Mouse (Mus musculus): ENCODE results near the gene Majin. TPM values are rescaled to one million over a fixed set of nuclear protein-coding genes. Genes with fewer than 3 reads are reported as not detected.

Gene Majin
- total RNA-seq (2023), result under 1 TPM in 1 of 2 experiments, not detected in 1; 0.67 TPM

GRCm38 (mm10) chr19:6184131-6184530, at the start of gene Majin:
TSS of gene Majin (plus strand) at chr19:6184388.

GRCm38 (mm10) chr19:6140678-6141393, 43.4 kb upstream of the Majin start, which contains the start of gene Batf2:
TSS of gene Batf2 (plus strand) at chr19:6140983.

GRCm38 (mm10) chr19:6141394-6141749, 42.8 kb upstream of the Majin start, which contains the start of gene Arl2:
TSS of gene Arl2 (minus strand) at chr19:6141548.

GRCm38 (mm10) chr19:6226135-6226534, 41.9 kb downstream of the Majin start, which contains the start of gene Gpha2:
TSS of gene Gpha2 (plus strand) at chr19:6226380.

GRCm38 (mm10) chr19:6235084-6236052, 51.2 kb downstream of the Majin start, which contains the start of gene Ppp2r5b:
TSS of gene Ppp2r5b (minus strand) at chr19:6235872.

GRCm38 (mm10) chr19:6241274-6242107, 57.3 kb downstream of the Majin start, which contains the start of gene Atg2a:
TSS of gene Atg2a (plus strand) at chr19:6241668.

Other genes with a start within 250 kb of the Majin start
- gene Pola2, start 220.2 kb upstream of the Majin start, total RNA-seq (2023), result 10 to 100 TPM; 29.1 to 38.4 TPM
- not detected for gene Slc22a20, start 198.2 kb upstream of the Majin start, total RNA-seq (2023)
- 10 to 100 TPM; 64.1 to 69.8 TPM for gene Capn1, start 168.5 kb upstream of the Majin start, total RNA-seq (2023)
- gene Syvn1, start 137.8 kb upstream of the Majin start, total RNA-seq (2023), result 10 to 100 TPM; 56.0 to 57.8 TPM
- gene Mrpl49, start 126.6 kb upstream of the Majin start, total RNA-seq (2023), result 10 to 100 TPM; 15.0 to 15.8 TPM
- gene Fau, start 126.5 kb upstream of the Majin start, total RNA-seq (2023), result 1,000 to 10,000 TPM; 2,789 to 3,006 TPM
- gene Znhit2, start 123.2 kb upstream of the Majin start, total RNA-seq (2023), result 10 to 100 TPM; 13.9 to 14.4 TPM
- 10 to 100 TPM; 16.3 to 21.0 TPM for gene Tm7sf2, start 116.0 kb upstream of the Majin start, total RNA-seq (2023)
- 100 to 1,000 TPM; 118 to 121 TPM for gene Vps51, start 107.2 kb upstream of the Majin start, total RNA-seq (2023)
- gene Tmem262, start 104.4 kb upstream of the Majin start, total RNA-seq (2023), result not detected
- 1 to 10 TPM in 1 of 2 experiments, not detected in 1; 1.5 TPM for gene Gm28374, start 102.1 kb upstream of the Majin start, total RNA-seq (2023)
- gene Zfpl1, start 99.4 kb upstream of the Majin start, total RNA-seq (2023), result 10 to 100 TPM; 43.3 to 45.6 TPM
- 1 to 10 TPM in 1 of 2 experiments, under 1 TPM in 1; 0.85 to 1.2 TPM for gene Cdca5, start 99.4 kb upstream of the Majin start, total RNA-seq (2023)
- gene AC131692.1, start 90.0 kb upstream of the Majin start, total RNA-seq (2023), result 1 to 10 TPM in 1 of 2 experiments, not detected in 1; 1.2 TPM
- not detected for gene Naaladl1, start 78.6 kb upstream of the Majin start, total RNA-seq (2023)
- gene Sac3d1, start 65.7 kb upstream of the Majin start, total RNA-seq (2023), result 10 to 100 TPM; 10.7 to 11.4 TPM
- gene Snx15, start 56.1 kb upstream of the Majin start, total RNA-seq (2023), result 10 to 100 TPM; 18.9 to 20.3 TPM
- gene Batf2, start 43.4 kb upstream of the Majin start, total RNA-seq (2023), result 1 to 10 TPM; 4.1 to 9.4 TPM
- gene Arl2, start 42.8 kb upstream of the Majin start, total RNA-seq (2023), result 10 to 100 TPM; 16.4 to 17.6 TPM
- not detected for gene Gpha2, start 42.0 kb downstream of the Majin start, total RNA-seq (2023)
- gene Ppp2r5b, start 51.5 kb downstream of the Majin start, total RNA-seq (2023), result 10 to 100 TPM; 17.2 to 18.4 TPM
- 100 to 1,000 TPM; 176 to 243 TPM for gene Atg2a, start 57.3 kb downstream of the Majin start, total RNA-seq (2023)
- 100 to 1,000 TPM; 239 to 255 TPM for gene Ehd1, start 92.3 kb downstream of the Majin start, total RNA-seq (2023)
- gene Cdc42bpg, start 122.1 kb downstream of the Majin start, total RNA-seq (2023), result 1 to 10 TPM; 7.1 to 8.1 TPM
- 10 to 100 TPM; 22.7 to 23.6 TPM for gene Men1, start 150.6 kb downstream of the Majin start, total RNA-seq (2023)
- gene Map4k2, start 156.7 kb downstream of the Majin start, total RNA-seq (2023), result 100 to 1,000 TPM; 160 to 177 TPM
- 100 to 1,000 TPM; 604 to 606 TPM for gene Sf1, start 179.3 kb downstream of the Majin start, total RNA-seq (2023)
- gene Pygm, start 200.0 kb downstream of the Majin start, total RNA-seq (2023), result 1 to 10 TPM; 6.0 to 8.8 TPM
- 100 to 1,000 TPM; 575 to 667 TPM for gene Rasgrp2, start 215.0 kb downstream of the Majin start, total RNA-seq (2023)
- gene Nrxn2, start 234.3 kb downstream of the Majin start, total RNA-seq (2023), result 1 to 10 TPM; 3.5 to 5.6 TPM

Measured in monocyte, adult 59 days (primary cell).